Mouse (Mus musculus): Measurements from ENCODE around the gene Gm10715. TPM values are rescaled to one million over a fixed set of nuclear protein-coding genes. Genes with fewer than 3 reads are reported as not detected.
"Not testable (repeated sequence)": the region's sequence is repeated elsewhere in the genome, so short reads cannot be mapped to it uniquely, and the experiment has no call there.

The Gm10715 gene
- not detected for total RNA-seq (2021)
- long read RNA-seq, experiment 1, result 0 reads
- long read RNA-seq, experiment 2, result 0 reads

GRCm38 (mm10) chr9:3036577-3036976, at the start of gene Gm10715:
Gene Gm10715 (plus strand): TSS chr9:3036877.
- DNase-seq (ENCODE audit: extremely low spot score in 1 of 2, low spot score in 2 of 2); H3K4me3 ChIP-seq; H3K27ac ChIP-seq; intact Hi-C loops (cut with DNase I): not testable (repeated sequence)

GRCm38 (mm10) chr9:3000445-3000972, 36.2 kb upstream of the Gm10715 start, which contains the start of gene Gm10722:
Gene Gm10722 (plus strand): TSS chr9:3000922.
- intact Hi-C loops (cut with DNase I); H3K27ac ChIP-seq; H3K4me3 ChIP-seq: not testable (repeated sequence)
- peak in 1 of 2 experiments; percentile 7 for DNase-seq (ENCODE audit: extremely low spot score in 1 of 2, low spot score in 2 of 2)

GRCm38 (mm10) chr9:3001006-3001405, 35.7 kb upstream of the Gm10715 start:
- H3K27ac ChIP-seq; intact Hi-C loops (cut with DNase I); H3K4me3 ChIP-seq: not testable (repeated sequence)
- DNase-seq (ENCODE audit: extremely low spot score in 1 of 2, low spot score in 2 of 2), result peak in 1 of 2 experiments; percentile 35

DNA sequence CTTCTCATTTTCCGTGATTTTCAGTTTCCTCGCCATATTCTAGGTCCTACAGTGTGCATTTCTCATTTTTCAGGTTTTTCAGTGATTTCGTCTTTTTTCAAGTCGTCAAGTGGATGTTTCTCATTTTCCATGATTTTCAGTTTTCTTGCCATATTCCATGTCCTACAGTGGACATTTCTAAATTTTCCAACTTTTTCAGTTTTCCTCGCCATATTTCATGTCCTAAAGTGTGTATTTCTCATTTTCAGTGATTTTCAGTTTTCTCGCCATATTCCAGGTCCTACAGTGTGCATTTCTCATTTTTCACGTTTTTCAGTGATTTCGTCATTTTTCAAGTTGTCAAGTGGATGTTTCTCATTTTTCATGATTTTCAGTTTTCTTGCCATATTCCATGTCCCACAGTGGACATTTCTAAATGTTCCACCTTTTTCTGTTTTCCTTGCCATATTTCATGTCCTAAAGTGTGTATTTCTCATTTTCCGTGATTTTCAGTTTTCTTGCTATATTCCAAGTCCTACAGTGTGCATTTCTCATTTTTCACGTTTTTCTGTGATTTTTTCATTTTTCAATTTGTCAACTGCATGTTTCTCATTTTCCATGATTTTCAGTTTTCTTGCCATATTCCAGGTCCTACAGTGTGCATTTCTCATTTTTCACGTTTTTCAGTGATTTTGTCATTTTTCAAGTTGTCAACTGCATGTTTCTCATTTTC, 34.6 kb upstream of the Gm10715 start:
- intact Hi-C loops (cut with DNase I); H3K27ac ChIP-seq; H3K4me3 ChIP-seq: not testable (repeated sequence)
- DNase-seq (ENCODE audit: extremely low spot score in 1 of 2, low spot score in 2 of 2), result peak; percentile 99 to 100

DNA sequence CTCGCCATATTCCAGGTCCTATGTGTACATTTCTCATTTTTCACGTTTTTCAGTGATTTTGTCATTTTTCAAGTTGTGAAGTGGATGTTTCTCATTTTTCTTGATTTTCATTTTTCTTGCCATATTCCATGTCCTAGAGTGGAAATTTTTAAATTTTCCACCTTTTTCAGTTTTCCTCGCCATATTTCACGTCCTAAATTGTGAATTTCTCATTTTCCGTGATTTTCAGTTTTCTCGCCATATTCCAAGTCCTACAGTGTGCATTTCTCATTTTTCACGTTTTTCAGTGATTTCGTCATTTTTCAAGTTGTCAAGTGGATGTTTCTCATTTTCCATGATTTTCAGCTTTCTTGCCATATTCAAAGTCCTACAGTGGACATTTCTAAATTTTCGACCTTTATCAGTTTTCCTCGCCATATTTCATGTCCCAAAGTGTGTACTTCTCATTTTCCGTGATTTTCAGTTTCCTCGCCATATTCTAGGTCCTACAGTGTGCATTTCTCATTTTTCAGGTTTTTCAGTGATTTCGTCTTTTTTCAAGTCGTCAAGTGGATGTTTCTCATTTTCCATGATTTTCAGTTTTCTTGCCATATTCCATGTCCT, 33.8 kb upstream of the Gm10715 start, which contains the start of gene Gm11168:
Gm11168 (plus strand) TSS at position 553 of the 603 bp plus-strand sequence.
- H3K4me3 ChIP-seq; H3K27ac ChIP-seq; intact Hi-C loops (cut with DNase I); DNase-seq (ENCODE audit: extremely low spot score in 1 of 2, low spot score in 2 of 2): not testable (repeated sequence)

DNA sequence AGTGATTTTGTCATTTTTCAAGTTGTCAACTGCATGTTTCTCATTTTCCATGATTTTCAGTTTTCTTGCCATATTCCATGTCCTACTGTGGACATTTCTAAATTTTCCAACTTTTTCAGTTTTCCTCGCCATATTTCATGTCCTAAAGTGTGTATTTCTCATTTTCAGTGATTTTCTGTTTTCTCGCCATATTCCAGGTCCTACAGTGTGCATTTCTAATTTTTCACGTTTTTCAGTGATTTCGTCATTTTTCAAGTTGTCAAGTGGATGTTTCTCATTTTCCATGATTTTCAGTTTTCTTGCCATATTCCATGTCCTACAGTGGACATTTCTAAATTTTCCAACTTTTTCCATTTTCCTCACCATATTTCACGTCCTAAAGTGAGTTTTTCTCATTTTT, 30.5 kb upstream of the Gm10715 start:
- DNase-seq (ENCODE audit: extremely low spot score in 1 of 2, low spot score in 2 of 2); H3K27ac ChIP-seq; intact Hi-C loops (cut with DNase I); H3K4me3 ChIP-seq: not testable (repeated sequence)

GRCm38 (mm10) chr9:3006636-3007035, 30.0 kb upstream of the Gm10715 start:
- H3K27ac ChIP-seq; intact Hi-C loops (cut with DNase I); H3K4me3 ChIP-seq: not testable (repeated sequence)
- peak; percentile 94 to 97 for DNase-seq (ENCODE audit: extremely low spot score in 1 of 2, low spot score in 2 of 2)

DNA sequence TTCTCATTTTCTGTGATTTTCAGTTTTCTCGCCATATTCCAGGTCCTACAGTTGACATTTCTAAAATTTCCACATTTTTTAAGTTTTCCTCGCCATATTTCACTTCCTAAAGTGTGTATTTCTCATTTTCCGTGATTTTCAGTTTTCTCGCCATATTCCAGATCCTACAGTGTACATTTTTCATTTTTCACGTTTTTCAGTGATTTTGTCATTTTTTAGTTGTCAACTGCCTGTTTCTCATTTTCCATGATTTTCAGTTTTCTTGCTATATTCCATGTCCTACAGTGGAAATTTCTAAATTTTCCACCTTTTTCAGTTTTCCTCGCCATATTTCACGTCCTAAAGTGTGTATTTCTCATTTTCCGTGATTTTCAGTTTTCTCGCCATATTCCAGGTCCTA, 29.4 kb upstream of the Gm10715 start:
- DNase-seq (ENCODE audit: extremely low spot score in 1 of 2, low spot score in 2 of 2); H3K27ac ChIP-seq; H3K4me3 ChIP-seq; intact Hi-C loops (cut with DNase I): not testable (repeated sequence)

- H3K27ac ChIP-seq; intact Hi-C loops (cut with DNase I); DNase-seq (ENCODE audit: extremely low spot score in 1 of 2, low spot score in 2 of 2); H3K4me3 ChIP-seq: not testable (repeated sequence)
These were observed 27.3 kb upstream of the Gm10715 start for GRCm38 (mm10) chr9:3009331-3009730.

- intact Hi-C loops (cut with DNase I); H3K4me3 ChIP-seq; H3K27ac ChIP-seq; DNase-seq (ENCODE audit: extremely low spot score in 1 of 2, low spot score in 2 of 2): not testable (repeated sequence)
These were observed 24.5 kb upstream of the Gm10715 start for GRCm38 (mm10) chr9:3012054-3012621.

GRCm38 (mm10) chr9:3012733-3013279, 23.9 kb upstream of the Gm10715 start, which contains the start of gene Gm10721:
Gene Gm10721 (plus strand): TSS chr9:3013140.
- H3K27ac ChIP-seq; H3K4me3 ChIP-seq; intact Hi-C loops (cut with DNase I); DNase-seq (ENCODE audit: extremely low spot score in 1 of 2, low spot score in 2 of 2): not testable (repeated sequence)

DNA sequence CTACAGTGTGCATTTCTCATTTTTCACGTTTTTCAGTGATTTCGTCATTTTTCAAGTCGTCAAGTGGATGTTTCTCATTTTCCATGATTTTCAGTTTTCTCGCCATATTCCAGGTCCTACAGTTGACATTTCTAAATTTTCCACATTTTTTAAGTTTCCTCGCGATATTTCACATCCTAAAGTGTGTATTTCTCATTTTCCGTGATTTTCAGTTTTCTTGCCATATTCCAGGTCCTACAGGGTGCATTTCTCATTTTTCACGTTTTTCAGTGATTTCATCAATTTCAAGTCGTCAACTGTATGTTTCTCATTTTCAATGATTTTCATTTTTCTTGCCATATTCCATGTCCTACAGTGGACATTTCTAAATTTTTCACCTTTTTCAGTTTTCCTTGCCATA, 21.3 kb upstream of the Gm10715 start, which contains the start of gene Gm10720:
Gm10720 (plus strand) TSS at position 301 of the 400 bp plus-strand sequence.
- intact Hi-C loops (cut with DNase I); DNase-seq (ENCODE audit: extremely low spot score in 1 of 2, low spot score in 2 of 2); H3K4me3 ChIP-seq; H3K27ac ChIP-seq: not testable (repeated sequence)

GRCm38 (mm10) chr9:3015896-3016295, 20.8 kb upstream of the Gm10715 start:
- DNase-seq (ENCODE audit: extremely low spot score in 1 of 2, low spot score in 2 of 2); intact Hi-C loops (cut with DNase I); H3K27ac ChIP-seq; H3K4me3 ChIP-seq: not testable (repeated sequence)

DNA sequence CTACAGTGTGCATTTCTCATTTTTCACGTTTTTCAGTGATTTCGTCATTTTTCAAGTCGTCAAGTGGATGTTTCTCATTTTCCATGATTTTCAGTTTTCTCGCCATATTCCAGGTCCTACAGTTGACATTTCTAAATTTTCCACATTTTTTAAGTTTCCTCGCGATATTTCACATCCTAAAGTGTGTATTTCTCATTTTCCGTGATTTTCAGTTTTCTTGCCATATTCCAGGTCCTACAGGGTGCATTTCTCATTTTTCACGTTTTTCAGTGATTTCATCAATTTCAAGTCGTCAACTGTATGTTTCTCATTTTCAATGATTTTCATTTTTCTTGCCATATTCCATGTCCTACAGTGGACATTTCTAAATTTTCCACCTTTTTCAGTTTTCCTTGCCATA, 19.6 kb upstream of the Gm10715 start, which contains the start of gene Gm10719:
Gm10719 (plus strand) TSS at position 301 of the 400 bp plus-strand sequence.
- DNase-seq (ENCODE audit: extremely low spot score in 1 of 2, low spot score in 2 of 2); H3K27ac ChIP-seq; H3K4me3 ChIP-seq; intact Hi-C loops (cut with DNase I): not testable (repeated sequence)

- H3K27ac ChIP-seq; H3K4me3 ChIP-seq; intact Hi-C loops (cut with DNase I): not testable (repeated sequence)
- peak in 1 of 2 experiments; percentile 96 for DNase-seq (ENCODE audit: extremely low spot score in 1 of 2, low spot score in 2 of 2)
These were observed 17.7 kb upstream of the Gm10715 start for GRCm38 (mm10) chr9:3018944-3019343.

Measured in left cerebral cortex, adult 2 months (tissue).